Mouse (Mus musculus) heart, postnatal 0 days (tissue): Measurements from ENCODE around the gene Fam168b. TPM values are rescaled to one million over a fixed set of nuclear protein-coding genes. Genes with fewer than 3 reads are reported as not detected.

Experiments
- ATAC-seq: fragments of 200-750 bp; cut with Nextera tagmentation; 2 replicates; pipeline ENCODE4 v1.8.0; 2017; ENCODE audit warnings: low read depth, moderate number of reproducible peaks, moderate library complexity; ENCODE audit not compliant: insufficient read depth
- DNase-seq: peaks from one replicate; pipeline ENCODE4 v3.0.0-alpha.2; 2016; ENCODE audit warnings: low spot score
- H3K27ac ChIP-seq: fragments of 300-500 bp; sonication (generic); 2 replicates; pipeline ENCODE4 v1.5.1; 2014; ENCODE audit warnings: low read depth, mild to moderate bottlenecking
- H3K27me3 ChIP-seq: fragments of 300-500 bp; sonication (generic); 2 replicates; pipeline ENCODE4 v1.6.1; 2014; ENCODE audit warnings: low read length, mixed read lengths; ENCODE audit not compliant: control insufficient read depth, insufficient read depth
- H3K36me3 ChIP-seq: fragments of 300-500 bp; sonication (generic); replicated peaks from 2 replicates; pipeline ENCODE4 v1.6.1; 2014; ENCODE audit warnings: low read length, mixed read lengths; ENCODE audit not compliant: control insufficient read depth, insufficient read depth
- H3K4me1 ChIP-seq: fragments of 300-500 bp; sonication (generic); 2 replicates; pipeline ENCODE4 v1.6.1; 2014; ENCODE audit warnings: antibody characterized with exemption; ENCODE audit not compliant: control insufficient read depth, insufficient read depth
- H3K4me2 ChIP-seq: fragments of 300-500 bp; sonication (generic); 2 replicates; pipeline ENCODE4 v1.6.1; 2014; ENCODE audit warnings: low read depth, mild to moderate bottlenecking, low read length, moderate library complexity
- H3K4me3 ChIP-seq: fragments of 300-500 bp; sonication (generic); 2 replicates; pipeline ENCODE4 v1.5.1; 2014; ENCODE audit warnings: low read depth, low read length
- H3K9ac ChIP-seq: fragments of 300-500 bp; sonication (generic); replicated peaks from 2 replicates; pipeline ENCODE4 v1.6.1; 2014; ENCODE audit warnings: low read depth, low read length, mixed read lengths
- H3K9me3 ChIP-seq: fragments of 300-500 bp; sonication (generic); replicated peaks from 2 replicates; pipeline ENCODE4 v1.6.1; 2016; ENCODE audit warnings: low read length; ENCODE audit not compliant: control insufficient read depth
- CTCF ChIP-seq: IDR thresholded peaks from 2 replicates; pipeline ENCODE4 v1.5.1; 2016; ENCODE audit warnings: antibody characterized with exemption, control low read depth, low read depth
- EP300 ChIP-seq: IDR thresholded peaks from 2 replicates; pipeline ENCODE4 v1.6.1; 2016; ENCODE audit warnings: antibody characterized with exemption, low read depth
- WGBS: fragments of 180-500 bp; shearing (Covaris S2); extraction: QIAGEN DNeasy Blood & Tissue Kit; methylation state at CpG from one replicate; pipeline ENCODE4 v1.1.7; 2014; 5-methylcytosine and 5-hydroxymethylcytosine counted together
- polyA plus RNA-seq: library from polyadenylated mRNA; unstranded; fragments of >200 nt; fragmentation: Nextera tagmentation; extraction: Ambion mirVana; gene quantifications from 2 replicates; pipeline ENCODE4 v1.2.1, GENCODE M21; 2015
- total RNA-seq: library from RNA; depleted of rRNA; stranded (reverse); fragments of >200 nt; gene quantifications from 2 replicates; pipeline ENCODE4 v1.2.3, GENCODE M21; 2014; ENCODE audit warnings: low replicate concordance; rRNA removed

The Fam168b gene
- total and polyA plus RNA-seq, 2 experiments from 2014 or later = 21.5 to 96.0 TPM

- Histone ChIP-seq H3K9me3 (peaks cover 11% of the 10 kb centered on the region), H3K27ac (no peak overlapping the region), H3K4me2 (no peak overlapping the region), H3K4me3 (no peak overlapping the region), H3K4me1 (no peaks in the 10 kb centered on the region), H3K36me3 (no peaks in the 10 kb centered on the region), H3K27me3 (no peaks in the 10 kb centered on the region), H3K9ac (no peak overlapping the region)
- 85% methylated on average over 3 of the region's 3 CpGs for WGBS
- DNase-seq = no peak
- no peak for TF ChIP-seq CTCF
- TF ChIP-seq EP300 = no peak
- ATAC-seq = no peak
Observed at GRCm38 (mm10) chr1:34775870-34776269, 67.0 kb downstream of the Fam168b start.

GRCm38 (mm10) chr1:34768875-34769274 lies 74.0 kb downstream of the Fam168b start:
- Histone ChIP-seq H3K36me3 (no peaks in the 10 kb centered on the region), H3K27ac (no peak overlapping the region), H3K9me3 (no peaks in the 10 kb centered on the region), H3K4me1 (peaks cover 11% of the 10 kb centered on the region; the same call in 1 of the 2 replicates), H3K27me3 (no peaks in the 10 kb centered on the region), H3K4me2 (no peak overlapping the region), H3K9ac (no peak overlapping the region), H3K4me3 (no peak overlapping the region)
- DNase-seq = no peak
- ATAC-seq = no peak
- TF ChIP-seq CTCF (no peak), EP300 (no peak)
- 57% methylated on average over 6 of the region's 6 CpGs for WGBS

GRCm38 (mm10) chr1:34767851-34768250 lies 75.0 kb downstream of the Fam168b start:
- Histone ChIP-seq H3K9ac (no peak overlapping the region), H3K4me1 (peaks cover 11% of the 10 kb centered on the region; the same call in 1 of the 2 replicates), H3K4me2 (no peak overlapping the region), H3K27ac (no peak overlapping the region), H3K27me3 (no peaks in the 10 kb centered on the region), H3K36me3 (no peaks in the 10 kb centered on the region), H3K4me3 (no peak overlapping the region), H3K9me3 (no peaks in the 10 kb centered on the region)
- ATAC-seq (no peak), DNase-seq (no peak)
- TF ChIP-seq CTCF (no peak), EP300 (no peak)
- 28% methylated on average over 4 of the region's 4 CpGs for WGBS

GRCm38 (mm10) chr1:34766899-34767298 lies 76.0 kb downstream of the Fam168b start:
- Histone ChIP-seq H3K9ac (no peak overlapping the region), H3K36me3 (no peaks in the 10 kb centered on the region), H3K27me3 (no peaks in the 10 kb centered on the region), H3K4me2 (no peak overlapping the region), H3K4me3 (no peak overlapping the region), H3K27ac (no peak overlapping the region), H3K4me1 (peaks cover 11% of the 10 kb centered on the region; the same call in 1 of the 2 replicates), H3K9me3 (no peaks in the 10 kb centered on the region)
- TF ChIP-seq CTCF = no peak
- TF ChIP-seq EP300 = no peak
- whole genome bisulfite sequencing = 36% methylated on average over 1 of the region's 1 CpGs
- DNase-seq (no peak), ATAC-seq (no peak)

Other genes starting within 250 kb of the Fam168b start
- 78.5 and 79.3 TPM in 2 replicates for gene Plekhb2, start 6.9 kb upstream of the Fam168b start, total RNA-seq
- 65.4 and 67.2 TPM in 2 replicates for gene Plekhb2, start 6.9 kb upstream of the Fam168b start, polyA plus RNA-seq